In genomic region chr19:23006517-23007273, GRCm38 (mm10) we compare ENCODE assay signal across 8 mouse cellular contexts.
DNase-seq lines count a peak whose midpoint lies in the region; ATAC-seq and TF ChIP-seq lines count a peak whose summit lies in the region.

No protein-coding gene starts in this region.

- no peaks in the 10 kb centered on the region for H3K4me1 ChIP-seq in heart, embryonic 12.5 days (replicated peaks)
- no peaks in the 10 kb centered on the region for H3K4me1 ChIP-seq in testis, adult 2 months (ENCODE audit: control insufficient read depth, insufficient read depth, low read length)
- peaks cover 4% of the 10 kb centered on the region; the same call in 1 of the 2 replicates for H3K4me1 ChIP-seq in cerebellum, adult 2 months (ENCODE audit: control insufficient read depth, insufficient read depth, low read length)
- no peaks in the 10 kb centered on the region for H3K4me1 ChIP-seq in heart, postnatal 0 days (ENCODE audit: control insufficient read depth, insufficient read depth)
- H3K4me1 ChIP-seq in lung, adult 2 months (ENCODE audit: control insufficient read depth, insufficient read depth, low read length), result no peaks in the 10 kb centered on the region; the same call in 1 of the 2 replicates

- no peak overlapping the region for H3K4me2 ChIP-seq in heart, embryonic 12.5 days
- H3K4me2 ChIP-seq in heart, postnatal 0 days (ENCODE audit: low read depth, low read length), result no peak overlapping the region

- H3K9ac ChIP-seq in heart, embryonic 12.5 days, result no peak overlapping the region
- no peak overlapping the region for H3K9ac ChIP-seq in heart, postnatal 0 days (replicated peaks; ENCODE audit: low read depth, low read length)

- H3K27ac ChIP-seq in heart, embryonic 12.5 days (ENCODE audit: poor library complexity, severe bottlenecking), result no peak overlapping the region
- H3K27ac ChIP-seq in testis, adult 2 months (ENCODE audit: control insufficient read depth, insufficient read depth, low read depth, low read length), result no peak overlapping the region
- H3K27ac ChIP-seq in cerebellum, adult 2 months (ENCODE audit: insufficient read depth, low read length), result no peak overlapping the region
- no peak overlapping the region for H3K27ac ChIP-seq in heart, postnatal 0 days (ENCODE audit: low read depth)

- H3K36me3 ChIP-seq in heart, embryonic 12.5 days, result no peaks in the 10 kb centered on the region
- no peaks in the 10 kb centered on the region for H3K36me3 ChIP-seq in testis, adult 2 months (ENCODE audit: control insufficient read depth, insufficient read depth, low read length)
- H3K36me3 ChIP-seq in heart, postnatal 0 days (replicated peaks; ENCODE audit: control insufficient read depth, insufficient read depth, low read length), result no peaks in the 10 kb centered on the region

- ATAC-seq in heart, embryonic 12.5 days (ENCODE audit: insufficient number of reproducible peaks, low FRiP score), result no peak
- ATAC-seq in heart, postnatal 0 days (ENCODE audit: insufficient read depth, low read depth), result peak; percentile 64
- ATAC-seq in monocyte, adult 5-6 weeks (replicated peaks; ENCODE audit: insufficient number of reproducible peaks, low FRiP score, low TSS enrichment, poor library complexity, severe bottlenecking), result no peak

- no peaks in the 10 kb centered on the region for H3K9me3 ChIP-seq in heart, embryonic 12.5 days (replicated peaks)
- H3K9me3 ChIP-seq in heart, postnatal 0 days (replicated peaks; ENCODE audit: control insufficient read depth, low read length), result no peaks in the 10 kb centered on the region

- H3K27me3 ChIP-seq in heart, embryonic 12.5 days (replicated peaks), result no peaks in the 10 kb centered on the region
- H3K27me3 ChIP-seq in testis, adult 2 months (ENCODE audit: control insufficient read depth, insufficient read depth, low read length), result no peaks in the 10 kb centered on the region
- no peaks in the 10 kb centered on the region for H3K27me3 ChIP-seq in cerebellum, adult 2 months (ENCODE audit: control insufficient read depth, insufficient read depth, low read length)
- H3K27me3 ChIP-seq in heart, postnatal 0 days (ENCODE audit: control insufficient read depth, insufficient read depth, low read length), result no peaks in the 10 kb centered on the region

- 66% methylated on average over 11 of the region's 11 CpGs for WGBS in heart, embryonic 12.5 days
- WGBS in cerebellum, adult 2 months, result 23% methylated on average over 11 of the region's 11 CpGs
- 43% methylated on average over 11 of the region's 11 CpGs for WGBS in heart, postnatal 0 days
- 49% methylated on average over 11 of the region's 11 CpGs for WGBS in lung, adult 2 months

- TF ChIP-seq EP300 in heart, postnatal 0 days (IDR thresholded peaks at IDR 0.05; ENCODE audit: low read depth), result no peak

- no peak overlapping the region for H3K4me3 ChIP-seq in heart, embryonic 12.5 days
- H3K4me3 ChIP-seq in testis, adult 2 months (ENCODE audit: control insufficient read depth, low read depth, low read length), result no peak overlapping the region
- H3K4me3 ChIP-seq in cerebellum, adult 2 months (replicated peaks; ENCODE audit: insufficient read depth, low read depth, low read length), result no peak overlapping the region
- no peak overlapping the region for H3K4me3 ChIP-seq in heart, postnatal 0 days (ENCODE audit: low read depth, low read length)
- H3K4me3 ChIP-seq in lung, adult 2 months (replicated peaks; ENCODE audit: extremely low read depth, low read depth, low read length), result no peak overlapping the region

- TF ChIP-seq CTCF in testis, adult 2 months (IDR thresholded peaks at IDR 0.05; ENCODE audit: control insufficient read depth, insufficient read depth, insufficient replicate concordance, low read depth, low read length), result peak; percentile 16; the same call in 1 of the 2 replicates
- peak; percentile 68 for TF ChIP-seq CTCF in cerebellum, adult 2 months (IDR thresholded peaks at IDR 0.05; ENCODE audit: borderline replicate concordance, insufficient read depth, low read depth, low read length)
- peak; percentile 74 for TF ChIP-seq CTCF in heart, postnatal 0 days (IDR thresholded peaks at IDR 0.05; ENCODE audit: low read depth)
- TF ChIP-seq CTCF in lung, adult 2 months (IDR thresholded peaks at IDR 0.05; ENCODE audit: insufficient read depth, low read length), result peak; percentile 67

- TF ChIP-seq POLR2A in testis, adult 2 months (IDR thresholded peaks at IDR 0.05; ENCODE audit: control insufficient read depth, low read depth, low read length), result no peak
- TF ChIP-seq POLR2A in cerebellum, adult 2 months (IDR thresholded peaks at IDR 0.05; ENCODE audit: borderline replicate concordance, insufficient read depth, low read length), result no peak
- TF ChIP-seq POLR2A in lung, adult 2 months (IDR thresholded peaks at IDR 0.05; ENCODE audit: borderline replicate concordance, extremely low read depth, low read depth, low read length), result no peak

- peak; percentile 93 for DNase-seq in heart, adult 11 months
- DNase-seq in testis, postnatal 14 days (ENCODE audit: low spot score), result no peak
- DNase-seq in cerebellum, adult 2 months, result peak; percentile 66 to 69
- DNase-seq in heart, postnatal 0 days (ENCODE audit: low spot score), result peak; percentile 62
- peak; percentile 28 for DNase-seq in lung, adult 2 months

Comparison
In these comparisons a context has a peak if more than half of its experiments do, and no peak if none do; other contexts are left out.
1. CTCF ChIP-seq: peak in every context shown above with its lines; median percentile 74 in heart, postnatal 0 days; 68 in cerebellum, adult 2 months; 67 in lung, adult 2 months; 16 in testis, adult 2 months.